Mouse (Mus musculus): ENCODE measurements around the gene Gm8271. TPM values are rescaled to one million over a fixed set of nuclear protein-coding genes. Genes with fewer than 3 reads are reported as not detected.

Gm8271 gene
- not detected in 2 replicates for total RNA-seq (2023)

DNA sequence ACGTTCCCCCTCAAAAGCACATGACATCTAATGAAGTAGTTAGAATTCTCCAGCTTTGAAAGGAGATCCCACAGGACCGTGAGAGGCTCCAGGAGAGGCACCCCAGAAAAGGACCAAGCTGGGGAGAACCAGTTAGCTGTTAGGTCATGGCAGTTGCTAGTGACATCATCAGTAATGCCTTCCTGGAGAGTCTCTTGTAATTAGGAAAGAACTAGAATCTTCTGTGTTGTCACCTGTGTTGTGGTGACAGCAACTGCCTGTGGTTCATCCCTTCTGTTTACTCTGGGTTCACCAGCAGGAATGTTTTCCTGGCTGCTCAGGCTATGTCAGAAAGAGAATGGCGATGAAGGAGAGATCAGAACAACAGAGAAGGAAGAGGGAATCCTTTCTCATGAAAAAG is at the start of gene Gm8271:
Gm8271 (plus strand) TSS at position 301 of the 400 bp plus-strand sequence.

DNA sequence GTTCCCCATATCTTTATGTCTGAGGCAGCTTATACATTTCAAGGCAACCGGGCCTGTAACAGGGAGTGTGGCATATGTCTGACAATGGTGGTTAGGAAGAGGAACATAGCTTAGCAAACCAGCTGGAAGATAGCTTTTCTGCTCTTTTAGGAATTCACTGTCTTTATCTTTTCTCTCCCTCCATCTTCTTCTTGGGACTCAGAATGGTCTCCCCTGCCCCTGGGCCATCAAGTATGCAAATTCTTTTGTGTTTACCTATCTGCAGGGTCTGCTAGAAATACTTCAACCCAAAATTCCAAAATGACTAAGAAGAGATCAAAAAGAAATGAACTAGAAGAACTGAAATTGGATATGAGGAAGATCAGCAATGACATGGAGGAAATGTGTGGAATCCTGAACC is 21.4 kb upstream of the Gm8271 start, which contains the start of gene Gm3317:
Gm3317 (plus strand) TSS at position 301 of the 400 bp plus-strand sequence.

Other genes with a start within 250 kb of the Gm8271 start
- gene Gm8297, start 201.9 kb upstream of the Gm8271 start, total RNA-seq (2023), result not detected in 2 replicates
- gene Gm3298, start 169.9 kb upstream of the Gm8271 start, total RNA-seq (2023), result not detected in 2 replicates
- gene 4930555G01Rik, start 135.2 kb upstream of the Gm8271 start, total RNA-seq (2023), result not detected in 2 replicates
- not detected in 2 replicates for gene Gm8281, start 114.8 kb upstream of the Gm8271 start, total RNA-seq (2023)
- gene Gm8279, start 54.3 kb upstream of the Gm8271 start, total RNA-seq (2023), result not detected in 2 replicates
- gene Gm3317, start 21.3 kb upstream of the Gm8271 start, total RNA-seq (2023), result not detected in 2 replicates
- gene Gm3526, start 74.8 kb downstream of the Gm8271 start, total RNA-seq (2023), result not detected in 2 replicates
- gene Gm3542, start 149.1 kb downstream of the Gm8271 start, total RNA-seq (2023), result not detected in 2 replicates
- not detected in 2 replicates for gene Gm3500, start 203.3 kb downstream of the Gm8271 start, total RNA-seq (2023)

All from neutrophil, adult 65 days (primary cell).